Mouse (Mus musculus): Measurements from ENCODE around the gene Wdr91.

Wdr91 gene

GRCm38 (mm10) chr6:34914462-34914861 is 3.8 kb upstream of the Wdr91 start:
- DNase-seq: no peak

DNA sequence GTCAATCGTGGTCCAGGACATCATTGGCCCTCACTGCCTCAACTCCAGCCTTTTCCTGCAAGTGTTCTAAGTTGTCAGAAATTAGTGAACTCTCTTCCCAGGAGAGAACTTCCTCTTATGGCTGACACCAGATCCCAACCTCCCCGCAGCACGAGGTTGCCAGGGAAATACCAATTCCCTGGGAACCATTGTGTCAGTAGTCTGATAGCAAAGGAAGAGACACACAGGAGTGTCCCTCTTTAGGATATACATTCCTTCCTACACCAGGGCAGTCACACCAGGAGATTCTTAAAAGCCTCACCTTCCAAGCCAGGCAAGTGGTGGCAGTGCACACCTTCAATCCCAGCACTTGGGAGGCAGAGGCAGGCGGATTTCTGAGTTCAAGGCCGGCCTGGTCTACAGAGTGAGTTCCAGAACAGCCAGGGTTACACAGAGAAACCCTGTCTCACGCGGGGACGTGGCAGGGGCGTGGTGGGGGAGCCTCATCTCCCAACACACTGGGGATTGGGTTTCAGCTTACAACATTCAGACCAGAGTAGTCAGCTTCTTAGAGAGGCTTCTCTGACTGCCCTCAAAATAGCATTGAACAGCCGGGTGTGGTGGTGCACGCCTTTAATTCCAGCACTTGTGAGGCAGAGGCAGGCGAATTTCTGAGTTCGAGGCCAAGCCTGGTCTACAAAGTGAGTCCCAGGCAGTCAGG is 2.8 kb upstream of the Wdr91 start:
- no peak for DNase-seq

DNA sequence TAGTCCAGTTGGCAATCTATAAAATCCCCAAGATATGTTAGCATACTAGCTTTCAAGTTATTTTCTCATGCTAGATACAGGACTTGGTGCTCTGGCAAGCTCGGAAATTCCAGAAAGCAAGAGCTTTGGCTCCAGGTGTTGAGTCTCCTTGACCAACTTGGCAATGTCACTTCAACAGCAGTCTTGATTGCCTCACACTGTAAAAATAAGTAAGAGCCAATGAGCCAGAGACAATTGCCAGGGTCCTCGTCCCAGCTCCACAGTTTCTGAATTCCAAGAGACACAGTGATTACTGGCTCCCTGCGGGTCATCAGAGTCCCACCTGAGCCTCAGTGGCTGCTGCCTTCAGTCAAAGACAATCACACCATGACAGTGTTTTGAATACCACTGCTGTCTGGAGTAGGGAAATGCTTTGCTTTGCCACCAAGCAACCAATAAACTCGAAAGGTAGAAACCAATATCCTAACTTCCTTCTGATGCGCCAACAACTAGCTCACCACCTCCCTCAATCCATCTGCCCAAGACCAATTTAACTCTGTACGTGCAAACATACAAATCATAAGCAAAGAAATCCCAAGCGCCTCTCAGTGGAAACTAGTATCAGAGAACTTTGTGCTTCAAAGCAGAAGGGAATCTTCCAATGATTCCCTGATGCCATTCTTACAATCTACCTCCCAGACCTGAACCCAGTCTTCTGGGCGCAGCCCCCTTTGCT is 888 bp downstream of the Wdr91 start:
- DNase-seq: no peak

DNA sequence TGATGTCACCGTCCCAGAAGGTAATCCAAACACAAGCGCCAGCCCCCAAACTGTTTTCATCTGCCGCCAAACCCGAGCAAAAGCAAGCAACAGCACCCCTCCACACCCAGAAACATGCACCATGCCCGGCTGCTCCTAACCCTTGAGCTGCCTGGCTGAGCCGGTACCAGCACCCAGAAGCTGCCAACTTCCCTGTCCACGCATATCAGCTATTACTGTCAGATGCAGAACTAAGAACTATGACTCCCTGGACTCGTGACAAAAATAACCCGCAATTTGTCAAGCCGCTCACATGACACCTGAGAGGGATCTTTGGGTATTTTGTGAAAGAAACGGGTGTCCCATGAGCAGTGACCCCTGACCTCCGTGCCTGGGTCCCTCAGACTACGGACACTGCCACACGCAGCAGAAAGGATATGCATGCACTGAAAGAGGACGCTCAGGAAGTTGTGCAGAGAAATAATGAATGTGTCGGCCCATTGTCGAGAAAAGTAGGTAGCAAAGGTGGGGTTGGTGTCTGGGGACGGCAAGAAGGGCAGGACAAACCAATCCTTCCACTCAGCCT is 2.9 kb downstream of the Wdr91 start:
- DNase-seq: no peak

DNA sequence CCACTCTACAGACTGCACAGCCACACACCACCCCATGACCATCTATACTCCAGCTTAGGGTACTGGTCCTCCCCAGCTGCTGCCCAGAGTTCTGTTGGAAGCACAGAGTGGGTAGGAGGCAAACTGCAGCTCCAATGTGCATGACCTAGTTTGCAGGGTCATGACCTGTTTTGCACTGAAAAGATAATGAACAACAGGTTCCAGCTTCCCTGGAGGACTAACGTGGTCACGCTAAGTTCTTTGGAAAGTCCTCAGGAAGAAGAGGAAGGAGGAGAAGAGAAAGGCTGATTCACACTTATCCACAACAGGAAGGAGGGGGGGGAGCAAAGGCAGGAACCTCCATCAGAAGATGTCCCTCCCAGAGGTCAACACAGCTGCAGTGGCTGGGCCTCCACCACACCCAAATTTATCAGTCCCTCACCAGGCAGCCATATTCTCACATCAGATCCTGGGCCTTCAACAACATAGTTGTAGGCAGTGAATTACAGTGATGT is 3.5 kb downstream of the Wdr91 start:
- DNase-seq: peak; percentile 50

DNA sequence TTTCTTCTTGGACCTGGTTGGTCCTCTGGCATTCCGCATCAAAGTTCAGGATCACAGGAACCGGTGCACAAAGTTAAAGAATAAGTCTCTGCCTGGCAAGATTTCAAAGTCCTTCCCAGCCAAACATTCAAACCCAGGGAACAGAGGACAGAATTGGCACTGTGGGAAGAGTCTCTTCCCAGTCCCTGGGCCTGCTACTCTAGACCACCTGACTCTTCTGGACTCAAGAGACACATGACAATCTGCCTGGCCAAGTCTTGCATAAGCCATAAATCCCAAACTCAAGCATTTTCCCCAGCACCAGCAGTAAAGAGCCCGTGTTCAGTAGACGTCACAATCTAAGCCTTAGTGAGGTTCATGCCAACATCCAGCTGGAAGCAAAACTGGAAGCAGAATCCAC is 4.0 kb downstream of the Wdr91 start:
- DNase-seq: peak; percentile 82

DNA sequence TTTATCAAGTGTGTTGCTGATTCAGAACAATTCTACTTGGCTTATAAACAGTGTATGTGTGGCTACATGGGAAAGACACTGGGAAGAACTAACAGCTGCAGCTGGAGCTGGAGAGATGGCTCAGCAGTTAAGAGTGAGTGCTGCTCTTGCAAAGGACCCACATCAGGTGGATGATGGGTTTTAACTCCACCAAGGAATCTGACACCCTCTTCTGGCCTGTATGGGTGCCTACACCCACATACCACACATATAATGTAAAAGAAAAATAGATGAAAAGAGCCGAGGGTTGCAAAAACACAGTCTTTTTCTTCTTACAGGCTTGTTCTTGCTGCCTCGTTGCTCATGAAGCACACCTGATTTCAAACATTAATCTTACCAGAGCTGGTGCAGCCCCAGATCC is 4.6 kb downstream of the Wdr91 start:
- no peak for DNase-seq

DNA sequence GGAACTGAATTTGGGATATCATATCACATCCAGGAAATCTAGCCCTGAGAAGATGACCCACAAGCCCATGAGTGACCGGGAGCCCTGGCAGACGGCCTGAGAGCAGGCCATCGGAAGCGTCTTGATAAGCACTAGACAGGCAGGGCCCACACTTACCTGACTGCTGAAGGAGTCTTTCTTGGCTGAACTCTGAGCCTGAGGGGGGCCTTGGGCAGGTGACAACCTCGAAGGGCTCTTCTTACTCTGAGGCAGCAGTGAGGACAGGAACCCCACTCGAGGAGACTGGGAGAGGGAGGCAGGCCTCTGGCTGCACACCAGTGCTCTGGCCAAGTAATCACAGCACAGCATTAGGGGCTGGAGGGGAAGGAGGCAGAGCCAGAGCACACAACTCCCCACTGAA is 6.3 kb downstream of the Wdr91 start:
- DNase-seq: no peak

DNA sequence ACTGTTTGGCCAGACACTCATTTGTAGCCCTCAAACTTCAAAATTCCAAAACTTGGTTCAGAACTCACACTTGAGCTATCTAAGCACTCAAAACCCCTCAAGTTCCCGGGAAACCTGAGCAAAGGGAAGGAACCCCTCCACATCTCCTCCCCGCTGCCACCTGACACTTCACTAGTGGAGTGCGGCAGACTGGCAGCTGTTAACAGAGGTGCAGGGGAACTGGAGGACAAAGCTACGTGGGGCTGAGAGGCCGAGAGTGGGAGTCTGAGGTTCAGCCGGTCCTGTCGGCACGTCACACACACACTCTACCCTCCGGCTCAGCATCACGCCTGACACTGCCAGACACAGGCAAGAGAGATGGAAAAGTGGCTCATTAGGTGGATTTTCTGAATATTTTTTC is 6.8 kb downstream of the Wdr91 start:
- no peak for DNase-seq

GRCm38 (mm10) chr6:34903441-34903840 is 7.2 kb downstream of the Wdr91 start:
- no peak for DNase-seq

- DNase-seq: peak; percentile 33
These were observed 8.1 kb downstream of the Wdr91 start for GRCm38 (mm10) chr6:34902578-34902977.

DNA sequence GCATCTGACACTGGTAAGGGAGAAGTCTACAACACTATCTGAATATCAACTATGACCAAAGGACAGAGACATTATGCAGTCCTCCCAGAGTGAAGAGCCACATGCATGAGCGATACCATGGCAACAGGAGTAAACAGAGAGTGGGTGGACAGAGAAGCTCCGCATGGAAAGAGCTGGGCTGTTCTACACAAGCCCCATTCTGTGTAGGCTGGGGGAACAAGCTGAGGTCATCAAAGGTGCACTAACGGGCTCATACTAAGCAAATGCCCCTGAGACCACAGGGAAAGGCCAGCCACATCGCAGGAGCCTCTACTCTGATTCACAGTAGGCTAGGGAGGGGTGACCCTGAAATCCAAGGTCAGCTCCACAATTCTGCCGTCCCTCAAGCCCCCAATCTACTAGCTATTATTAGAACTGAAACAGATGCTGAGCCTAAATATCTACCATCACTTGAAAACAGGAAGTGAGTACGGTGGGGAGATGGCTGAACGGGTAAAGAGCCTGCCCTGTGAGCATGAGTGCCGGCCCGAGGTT is 8.7 kb downstream of the Wdr91 start:
- DNase-seq: no peak

GRCm38 (mm10) chr6:34900990-34901389 is 9.7 kb downstream of the Wdr91 start:
- no peak for DNase-seq

DNA sequence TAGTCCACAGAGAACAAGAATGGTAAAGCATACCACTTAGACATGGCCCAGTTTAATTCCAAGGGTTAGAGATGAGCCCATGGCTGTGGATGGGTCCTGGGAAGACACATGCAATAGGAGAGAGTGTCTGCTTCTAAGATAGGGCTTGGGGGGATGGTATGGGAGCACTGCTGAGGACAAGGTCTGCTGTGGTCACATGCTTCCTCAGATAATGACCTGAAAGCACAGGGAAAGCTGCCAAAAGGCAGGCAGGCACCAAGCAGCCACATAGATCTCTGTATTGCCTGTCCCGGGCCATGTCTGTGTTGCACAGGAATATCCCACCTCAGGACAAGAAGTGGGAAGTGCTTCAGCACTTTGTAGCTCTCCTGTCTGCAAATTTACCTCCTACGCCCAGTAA is 11.5 kb downstream of the Wdr91 start:
- peak; percentile 71 for DNase-seq

DNA sequence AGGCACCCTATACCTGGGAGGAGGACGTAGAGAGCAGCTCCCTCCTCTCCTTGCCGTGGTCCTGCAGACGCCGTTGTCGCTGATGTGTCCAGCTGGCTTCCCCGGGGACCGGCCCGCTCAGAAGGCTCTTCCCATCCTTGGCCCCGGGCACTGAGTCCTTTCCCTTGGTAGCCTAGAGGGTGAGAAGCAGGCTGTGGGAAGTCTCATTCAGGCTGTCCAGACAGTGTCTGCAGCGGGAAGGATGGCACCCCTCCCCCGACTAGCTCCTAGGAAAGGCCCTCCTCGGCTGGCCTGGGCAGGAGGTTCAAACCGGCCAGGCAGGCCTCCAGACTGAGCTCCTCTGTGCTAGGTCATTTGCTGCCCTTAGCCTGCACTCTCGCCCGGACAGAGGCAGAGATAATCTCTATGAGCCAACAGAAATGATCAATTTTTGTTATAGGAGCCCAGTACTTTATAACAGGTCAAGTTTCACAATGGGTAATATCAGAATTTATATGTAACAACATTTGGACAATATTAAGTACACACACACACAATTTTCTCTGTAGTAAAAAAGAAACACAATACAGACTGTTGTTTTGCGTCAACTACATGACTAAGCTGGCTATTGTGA is 14.4 kb downstream of the Wdr91 start:
- no peak for DNase-seq

DNA sequence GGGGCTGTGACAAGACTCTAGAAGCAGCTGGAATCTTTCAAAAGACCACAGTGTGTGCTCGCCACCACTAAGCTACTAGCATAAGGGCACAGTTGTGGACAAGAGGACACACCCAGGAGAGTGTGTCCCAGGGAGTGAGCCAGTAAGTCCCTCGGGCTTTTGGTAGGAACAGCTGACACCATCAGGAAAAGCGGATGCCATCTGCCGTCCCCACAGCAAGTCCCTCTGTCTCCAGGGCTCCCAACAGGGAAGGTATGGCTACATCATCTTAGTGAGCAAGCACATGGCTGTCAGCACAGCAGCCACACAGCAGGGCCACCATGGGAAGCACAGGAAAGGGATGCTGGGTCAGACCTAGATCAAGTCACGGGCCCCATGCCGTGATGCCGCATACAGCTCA is 15.1 kb downstream of the Wdr91 start:
- DNase-seq: no peak

- DNase-seq: no peak
These were observed 21.5 kb downstream of the Wdr91 start for GRCm38 (mm10) chr6:34889185-34889584.

DNA sequence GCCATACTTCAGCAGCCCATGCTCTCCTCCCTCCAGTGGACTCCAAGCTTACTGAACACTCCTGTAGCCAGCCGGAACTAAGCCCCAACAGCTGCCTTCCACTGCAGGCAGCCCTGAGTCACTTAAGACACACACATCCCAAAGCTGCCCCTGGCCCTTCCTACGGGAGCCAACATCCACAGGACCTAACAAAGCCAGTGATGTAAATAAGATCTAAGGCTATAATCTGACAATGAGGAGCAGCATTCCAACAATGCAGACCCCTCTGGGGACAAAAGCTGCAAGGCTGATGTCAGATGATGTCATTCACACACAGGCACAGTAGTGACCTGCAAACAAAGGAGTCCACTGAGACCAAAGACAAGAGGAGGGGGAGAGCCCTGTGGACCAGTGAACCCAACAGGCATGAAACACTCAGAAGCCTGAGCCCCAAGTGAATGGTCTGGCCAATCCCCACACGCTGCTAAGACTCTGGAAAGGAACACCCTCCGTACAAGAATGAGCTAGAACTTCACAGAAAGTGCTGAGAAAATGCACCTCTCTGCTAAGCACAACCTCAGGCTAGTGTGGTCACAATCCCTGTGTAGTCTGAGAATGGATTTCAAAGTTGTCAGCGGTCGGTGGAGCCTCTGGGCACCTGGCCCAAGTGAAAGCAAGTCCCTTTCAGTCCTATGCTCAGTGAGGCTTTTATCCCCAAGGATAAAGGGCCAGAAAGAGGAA is 23.4 kb downstream of the Wdr91 start:
- no peak for DNase-seq

DNA sequence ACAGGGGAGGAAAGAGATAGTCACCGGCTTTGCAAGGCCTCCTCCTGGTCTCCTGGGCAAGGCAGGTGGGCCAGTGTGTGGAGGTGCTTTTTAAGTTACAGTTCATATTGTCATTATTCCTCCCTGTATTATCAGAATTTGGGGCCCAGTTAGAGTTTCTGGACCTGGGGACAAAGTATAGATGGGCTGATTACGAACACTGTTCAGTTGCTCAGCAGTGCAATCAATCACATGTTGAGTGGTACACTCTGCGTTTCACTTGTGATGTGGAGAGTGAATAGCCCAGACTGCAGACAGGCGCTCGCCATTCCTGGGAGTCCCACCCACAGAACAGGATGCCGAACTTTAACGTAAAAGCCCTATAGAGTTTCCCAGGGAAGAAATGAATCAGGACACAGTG is 26.0 kb downstream of the Wdr91 start:
- DNase-seq: no peak

GRCm38 (mm10) chr6:34879911-34880475 is 30.7 kb downstream of the Wdr91 start:
- DNase-seq: peak; percentile 68

GRCm38 (mm10) chr6:34879101-34879740 is 31.5 kb downstream of the Wdr91 start:
- no peak for DNase-seq

Data from kidney, postnatal 14 days (tissue).